Mouse (Mus musculus): ENCODE data around the gene Tprn. TPM values are rescaled to one million over a fixed set of nuclear protein-coding genes. Genes with fewer than 3 reads are reported as not detected.

Gene Tprn
- 9.3 and 10.0 TPM in 2 replicates for polyA plus RNA-seq (2016; fragmentation: Nextera tagmentation; extraction: Ambion mirVana)

- Histone ChIP-seq H3K9me3 (no peaks in the 10 kb centered on the region), H3K4me2 (peak within 1 kb of the TSS; percentile 99), H3K36me3 (replicated peaks) (no peaks in the 10 kb centered on the region), H3K27me3 (peaks cover 24% of the 10 kb centered on the region), H3K27ac (0 out of 2 replicates have a peak within 1 kb of the TSS, but pooled peaks have one; percentile 36), H3K4me3 (replicated peaks) (peak within 1 kb of the TSS; percentile 79), H3K9ac (peak within 1 kb of the TSS; percentile 68), H3K4me1 (peaks cover 47% of the 10 kb centered on the region)
- peak; percentile 99 for ATAC-seq (ENCODE audit: low FRiP score)
- under 1% methylated on average over 34 of the region's 39 CpGs for WGBS
Measured at GRCm38 (mm10) chr2:25262291-25262767, at the start of gene Tprn. Gene Tprn, plus strand, starts transcription at chr2:25262618.

- Histone ChIP-seq H3K4me3 (replicated peaks) (no peak overlapping the region), H3K9ac (no peak overlapping the region), H3K36me3 (replicated peaks) (0 out of 2 replicates have a peak, but pooled peaks cover 7% of the 10 kb centered on the region), H3K4me1 (peaks cover 23% of the 10 kb centered on the region), H3K27ac (no peak overlapping the region), H3K27me3 (peaks cover 12% of the 10 kb centered on the region; the same call in 1 of the 2 replicates), H3K4me2 (no peak overlapping the region), H3K9me3 (no peaks in the 10 kb centered on the region)
- 65% methylated on average over 23 of the region's 23 CpGs for WGBS
- no peak for ATAC-seq (ENCODE audit: low FRiP score)
Measured at GRCm38 (mm10) chr2:25213266-25213865, 49.1 kb upstream of the Tprn start.

GRCm38 (mm10) chr2:25214444-25214843, 48.0 kb upstream of the Tprn start, which contains the start of gene Stpg3:
Gene Stpg3, minus strand, starts transcription at chr2:25214637.
- Histone ChIP-seq H3K9ac (no peak within 1 kb of the TSS), H3K4me2 (no peak within 1 kb of the TSS)
- 75% methylated on average over 3 of the region's 3 CpGs for WGBS

GRCm38 (mm10) chr2:25217666-25218065, 44.8 kb upstream of the Tprn start:
- no peak overlapping the region for H3K4me2 ChIP-seq
- 71% methylated on average over 2 of the region's 2 CpGs for WGBS
- no peak overlapping the region for H3K27ac ChIP-seq
- no peaks in the 10 kb centered on the region for H3K9me3 ChIP-seq
- peaks cover 13% of the 10 kb centered on the region for H3K36me3 ChIP-seq (replicated peaks)
- H3K4me1 ChIP-seq = no peaks in the 10 kb centered on the region; the same call in 1 of the 2 replicates
- peaks cover 10% of the 10 kb centered on the region; the same call in 1 of the 2 replicates for H3K27me3 ChIP-seq
- no peak for ATAC-seq (ENCODE audit: low FRiP score)
- H3K4me3 ChIP-seq (replicated peaks) = no peak overlapping the region
- no peak overlapping the region for H3K9ac ChIP-seq

More at GRCm38 (mm10) chr2:25214444-25214843, 48.0 kb upstream of the Tprn start, which contains the start of gene Stpg3:
- H3K27me3 ChIP-seq = peaks cover 12% of the 10 kb centered on the region; the same call in 1 of the 2 replicates
- no peaks in the 10 kb centered on the region for H3K36me3 ChIP-seq (replicated peaks)
- peaks cover 16% of the 10 kb centered on the region for H3K4me1 ChIP-seq
- H3K27ac ChIP-seq = no peak within 1 kb of the TSS
- ATAC-seq (ENCODE audit: low FRiP score) = no peak
- H3K9me3 ChIP-seq = no peaks in the 10 kb centered on the region
- no peak within 1 kb of the TSS for H3K4me3 ChIP-seq (replicated peaks)

- Histone ChIP-seq H3K27me3 (0 out of 2 replicates have a peak, but pooled peaks cover 3% of the 10 kb centered on the region), H3K27ac (no peak within 1 kb of the TSS), H3K4me2 (no peak within 1 kb of the TSS), H3K36me3 (replicated peaks) (peaks cover 13% of the 10 kb centered on the region), H3K4me1 (peaks cover 4% of the 10 kb centered on the region), H3K9me3 (no peaks in the 10 kb centered on the region), H3K4me3 (replicated peaks) (no peak within 1 kb of the TSS), H3K9ac (no peak within 1 kb of the TSS)
- ATAC-seq (ENCODE audit: low FRiP score) = no peak
Measured at GRCm38 (mm10) chr2:25218445-25218844, 44.0 kb upstream of the Tprn start, which contains the start of gene Fam166a. Gene Fam166a, plus strand, starts transcription at chr2:25218745.

- peaks cover 13% of the 10 kb centered on the region for H3K36me3 ChIP-seq (replicated peaks)
- no peaks in the 10 kb centered on the region for H3K27me3 ChIP-seq
- no peak overlapping the region for H3K4me3 ChIP-seq (replicated peaks)
- H3K9ac ChIP-seq = no peak overlapping the region
- ATAC-seq (ENCODE audit: low FRiP score) = no peak
- H3K9me3 ChIP-seq = no peaks in the 10 kb centered on the region
- WGBS = 74% methylated on average over 5 of the region's 5 CpGs
- no peak overlapping the region for H3K4me2 ChIP-seq
- H3K4me1 ChIP-seq = peaks cover 16% of the 10 kb centered on the region
- H3K27ac ChIP-seq = no peak overlapping the region
Measured at GRCm38 (mm10) chr2:25221331-25221772, 41.1 kb upstream of the Tprn start.

- no peaks in the 10 kb centered on the region for H3K9me3 ChIP-seq
- H3K4me1 ChIP-seq = peaks cover 19% of the 10 kb centered on the region
- H3K27ac ChIP-seq = peak overlapping the region; percentile 94
- peaks cover under 1% of the 10 kb centered on the region; the same call in 1 of the 2 replicates for H3K27me3 ChIP-seq
- ATAC-seq (ENCODE audit: low FRiP score) = peak; percentile 45
- H3K4me2 ChIP-seq = peak overlapping the region; percentile 93
- 2% methylated on average over 53 of the region's 53 CpGs for WGBS
- H3K4me3 ChIP-seq (replicated peaks) = peak overlapping the region; percentile 90
- H3K9ac ChIP-seq = peak overlapping the region; percentile 84
- peaks cover 13% of the 10 kb centered on the region for H3K36me3 ChIP-seq (replicated peaks)
Measured at GRCm38 (mm10) chr2:25223681-25224491, 38.5 kb upstream of the Tprn start.

- Histone ChIP-seq H3K4me2 (peak within 1 kb of the TSS; percentile 93), H3K27ac (peak within 1 kb of the TSS; percentile 99), H3K36me3 (replicated peaks) (peaks cover 13% of the 10 kb centered on the region), H3K27me3 (peaks cover 6% of the 10 kb centered on the region; the same call in 1 of the 2 replicates), H3K4me1 (peaks cover 22% of the 10 kb centered on the region), H3K9me3 (no peaks in the 10 kb centered on the region), H3K9ac (peak within 1 kb of the TSS; percentile 84), H3K4me3 (replicated peaks) (peak within 1 kb of the TSS; percentile 90)
- ATAC-seq (ENCODE audit: low FRiP score) = no peak
- under 1% methylated on average over 17 of the region's 17 CpGs for WGBS
Measured at GRCm38 (mm10) chr2:25224492-25224765, 38.0 kb upstream of the Tprn start, which contains the start of gene Tubb4b. Gene Tubb4b, minus strand, starts transcription at chr2:25224702.

- peaks cover 13% of the 10 kb centered on the region for H3K36me3 ChIP-seq (replicated peaks)
- peaks cover 8% of the 10 kb centered on the region; the same call in 1 of the 2 replicates for H3K27me3 ChIP-seq
- H3K9me3 ChIP-seq = no peaks in the 10 kb centered on the region
- H3K4me1 ChIP-seq = peaks cover 22% of the 10 kb centered on the region
- peak overlapping the region; percentile 66 for H3K9ac ChIP-seq
- 2% methylated on average over 39 of the region's 41 CpGs for WGBS
- peak; percentile 98 for ATAC-seq (ENCODE audit: low FRiP score)
- peak overlapping the region; percentile 99 for H3K27ac ChIP-seq
- peak overlapping the region; percentile 90 for H3K4me3 ChIP-seq (replicated peaks)
- peak overlapping the region; percentile 56 for H3K4me2 ChIP-seq
Measured at GRCm38 (mm10) chr2:25224766-25225752, 37.4 kb upstream of the Tprn start.

GRCm38 (mm10) chr2:25225811-25226379, 36.5 kb upstream of the Tprn start:
- H3K4me2 ChIP-seq = peak overlapping the region; percentile 56
- peak overlapping the region; percentile 66; the same call in 1 of the 2 replicates for H3K9ac ChIP-seq
- no peak for ATAC-seq (ENCODE audit: low FRiP score)
- WGBS = 75% methylated on average over 8 of the region's 8 CpGs
- H3K9me3 ChIP-seq = no peaks in the 10 kb centered on the region
- H3K4me3 ChIP-seq (replicated peaks) = peak overlapping the region; percentile 90; the same call in 1 of the 2 replicates
- H3K4me1 ChIP-seq = peaks cover 22% of the 10 kb centered on the region
- H3K27me3 ChIP-seq = peaks cover 8% of the 10 kb centered on the region; the same call in 1 of the 2 replicates
- peak overlapping the region; percentile 99 for H3K27ac ChIP-seq
- peaks cover 13% of the 10 kb centered on the region for H3K36me3 ChIP-seq (replicated peaks)

GRCm38 (mm10) chr2:25226864-25227263, 35.6 kb upstream of the Tprn start:
- no peak for ATAC-seq (ENCODE audit: low FRiP score)

More at GRCm38 (mm10) chr2:25226864-25227263, 35.6 kb upstream of the Tprn start:
- H3K27ac ChIP-seq = no peak overlapping the region
- H3K9me3 ChIP-seq = no peaks in the 10 kb centered on the region
- 88% methylated on average over 5 of the region's 5 CpGs for WGBS
- H3K9ac ChIP-seq = no peak overlapping the region
- peaks cover 12% of the 10 kb centered on the region for H3K27me3 ChIP-seq
- H3K4me3 ChIP-seq (replicated peaks) = no peak overlapping the region
- peaks cover 22% of the 10 kb centered on the region for H3K4me1 ChIP-seq
- H3K4me2 ChIP-seq = no peak overlapping the region
- peaks cover 5% of the 10 kb centered on the region for H3K36me3 ChIP-seq (replicated peaks)
